Mouse (Mus musculus) liver, embryonic 11.5 days (tissue): Measurements from ENCODE around the gene Polr2l. TPM values are rescaled to one million over a fixed set of nuclear protein-coding genes. Genes with fewer than 3 reads are reported as not detected.

Experiments used
- ATAC-seq: fragments of 200-750 bp; cut with Nextera tagmentation; replicated peaks from 2 replicates; pipeline ENCODE4 v1.8.0; 2017; ENCODE audit warnings: moderate number of reproducible peaks, mild to moderate bottlenecking, moderate TSS enrichment, moderate library complexity; ENCODE audit not compliant: low FRiP score
- DNase-seq: peaks from one replicate; pipeline ENCODE4 v3.0.0-alpha.2; 2017; ENCODE audit warnings: low spot score
- H3K27ac ChIP-seq: fragments of 300-500 bp; sonication (generic); 2 replicates; pipeline ENCODE4 v1.5.1; 2014; ENCODE audit warnings: mild to moderate bottlenecking, low read depth, low read length, control low read depth
- H3K27me3 ChIP-seq: fragments of 300-500 bp; sonication (generic); replicated peaks from 2 replicates; pipeline ENCODE4 v1.6.1; 2014; ENCODE audit warnings: low read length, mixed read lengths; ENCODE audit not compliant: control insufficient read depth, insufficient read depth
- H3K36me3 ChIP-seq: fragments of 300-500 bp; sonication (generic); 2 replicates; pipeline ENCODE4 v1.6.1; 2014; ENCODE audit warnings: mild to moderate bottlenecking, low read length, moderate library complexity, mixed read lengths; ENCODE audit not compliant: control insufficient read depth, insufficient read depth
- H3K4me1 ChIP-seq: fragments of 300-500 bp; sonication (generic); replicated peaks from 2 replicates; pipeline ENCODE4 v1.6.1; 2014; ENCODE audit warnings: low read length, mixed read lengths; ENCODE audit not compliant: control insufficient read depth, insufficient read depth
- H3K4me2 ChIP-seq: fragments of 300-500 bp; sonication (generic); 2 replicates; pipeline ENCODE4 v1.6.1; 2014; ENCODE audit warnings: mild to moderate bottlenecking, control low read depth, moderate library complexity
- H3K4me3 ChIP-seq: fragments of 300-500 bp; sonication (generic); 2 replicates; pipeline ENCODE4 v1.5.1; 2014; ENCODE audit warnings: low read depth, low read length, control low read depth
- H3K9ac ChIP-seq: fragments of 300-500 bp; sonication (generic); 2 replicates; pipeline ENCODE4 v1.6.1; 2014; ENCODE audit warnings: low read depth, low read length, control low read depth
- H3K9me3 ChIP-seq: fragments of 300-500 bp; sonication (generic); 2 replicates; pipeline ENCODE4 v1.6.1; 2016; ENCODE audit warnings: low read length, inconsistent platforms, mixed read lengths; ENCODE audit not compliant: control insufficient read depth
- WGBS: fragments of 180-500 bp; shearing (Covaris S2); extraction: QIAGEN DNeasy Blood & Tissue Kit; methylation state at CpG from one replicate; pipeline ENCODE4 v1.1.7; 2014; 5-methylcytosine and 5-hydroxymethylcytosine counted together
- polyA plus RNA-seq: library from polyadenylated mRNA; unstranded; fragments of >200 nt; fragmentation: Nextera tagmentation; extraction: Ambion mirVana; gene quantifications from 2 replicates; pipeline ENCODE4 v1.2.1, GENCODE M21; 2014

Polr2l gene
- polyA plus RNA-seq, 1 experiment from 2014 or later = 104 TPM

GRCm38 (mm10) chr7:141432186-141432611 is 42.7 kb downstream of the Polr2l start:
- ATAC-seq (no peak), DNase-seq (no peak)
- Histone ChIP-seq H3K9me3 (no peaks in the 10 kb centered on the region), H3K4me3 (no peak overlapping the region), H3K4me1 (peaks cover 37% of the 10 kb centered on the region), H3K36me3 (peaks cover 11% of the 10 kb centered on the region; the same call in 1 of the 2 replicates), H3K27me3 (no peaks in the 10 kb centered on the region), H3K4me2 (no peak overlapping the region), H3K27ac (no peak overlapping the region), H3K9ac (no peak overlapping the region)
- WGBS = 83% methylated on average over 8 of the region's 8 CpGs

GRCm38 (mm10) chr7:141431434-141432185 is 43.3 kb downstream of the Polr2l start:
- Histone ChIP-seq H3K4me2 (no peak overlapping the region), H3K4me3 (no peak overlapping the region), H3K27me3 (no peaks in the 10 kb centered on the region), H3K9me3 (no peaks in the 10 kb centered on the region), H3K9ac (no peak overlapping the region), H3K27ac (no peak overlapping the region), H3K4me1 (peaks cover 33% of the 10 kb centered on the region), H3K36me3 (peaks cover 11% of the 10 kb centered on the region; the same call in 1 of the 2 replicates)
- no peak for DNase-seq
- 95% methylated on average over 19 of the region's 19 CpGs for WGBS
- no peak for ATAC-seq

- DNase-seq (no peak), ATAC-seq (no peak)
- Histone ChIP-seq H3K4me1 (peaks cover 25% of the 10 kb centered on the region), H3K4me2 (no peak overlapping the region), H3K9ac (no peak overlapping the region), H3K27me3 (no peaks in the 10 kb centered on the region), H3K36me3 (peaks cover 11% of the 10 kb centered on the region; the same call in 1 of the 2 replicates), H3K4me3 (no peak overlapping the region), H3K27ac (no peak overlapping the region), H3K9me3 (no peaks in the 10 kb centered on the region)
- 91% methylated on average over 9 of the region's 9 CpGs for WGBS
These were observed 44.2 kb downstream of the Polr2l start for GRCm38 (mm10) chr7:141430585-141431240.

GRCm38 (mm10) chr7:141429840-141430584 is 44.9 kb downstream of the Polr2l start:
- Histone ChIP-seq H3K9me3 (no peaks in the 10 kb centered on the region), H3K4me2 (peak overlapping the region; percentile 16; the same call in 1 of the 2 replicates), H3K27me3 (no peaks in the 10 kb centered on the region), H3K4me3 (no peak overlapping the region), H3K36me3 (peaks cover 11% of the 10 kb centered on the region; the same call in 1 of the 2 replicates), H3K9ac (no peak overlapping the region), H3K4me1 (peaks cover 20% of the 10 kb centered on the region), H3K27ac (no peak overlapping the region)
- DNase-seq (no peak), ATAC-seq (no peak; the same call in 1 of the 2 replicates)
- 68% methylated on average over 9 of the region's 9 CpGs for WGBS

- Histone ChIP-seq H3K9ac (no peak within 1 kb of the TSS), H3K36me3 (peaks cover 11% of the 10 kb centered on the region; the same call in 1 of the 2 replicates), H3K4me1 (peaks cover 13% of the 10 kb centered on the region), H3K27me3 (no peaks in the 10 kb centered on the region), H3K9me3 (no peaks in the 10 kb centered on the region), H3K27ac (no peak within 1 kb of the TSS), H3K4me3 (no peak within 1 kb of the TSS), H3K4me2 (peak within 1 kb of the TSS; percentile 16)
- peak; percentile 36 for DNase-seq
- 8% methylated on average over 19 of the region's 19 CpGs for WGBS
- peak; percentile 30; the same call in 1 of the 2 replicates for ATAC-seq
These were observed 45.6 kb downstream of the Polr2l start, which contains the start of gene Cend1 for GRCm38 (mm10) chr7:141429310-141429709. TSS of gene Cend1 (minus strand) at chr7:141429491.

- no peak for ATAC-seq
- no peak for DNase-seq
- H3K4me3 ChIP-seq = no peak overlapping the region
- no peaks in the 10 kb centered on the region for H3K27me3 ChIP-seq
- H3K36me3 ChIP-seq = peaks cover 11% of the 10 kb centered on the region; the same call in 1 of the 2 replicates
- H3K27ac ChIP-seq = no peak overlapping the region
- peaks cover 7% of the 10 kb centered on the region for H3K4me1 ChIP-seq
- 56% methylated on average over 5 of the region's 5 CpGs for WGBS
- H3K9ac ChIP-seq = no peak overlapping the region
- no peak overlapping the region for H3K4me2 ChIP-seq
- no peaks in the 10 kb centered on the region for H3K9me3 ChIP-seq
These were observed 46.2 kb downstream of the Polr2l start for GRCm38 (mm10) chr7:141428701-141429100.

- no peak overlapping the region for H3K9ac ChIP-seq
- H3K27me3 ChIP-seq = no peaks in the 10 kb centered on the region
- DNase-seq (no peak), ATAC-seq (no peak)
- WGBS = 70% methylated on average over 12 of the region's 12 CpGs
- H3K4me1 ChIP-seq = peaks cover 6% of the 10 kb centered on the region
- H3K4me3 ChIP-seq = no peak overlapping the region
- no peaks in the 10 kb centered on the region for H3K9me3 ChIP-seq
- H3K36me3 ChIP-seq = peaks cover 6% of the 10 kb centered on the region; the same call in 1 of the 2 replicates
- H3K27ac ChIP-seq = no peak overlapping the region
- no peak overlapping the region for H3K4me2 ChIP-seq
These were observed 47.8 kb downstream of the Polr2l start for GRCm38 (mm10) chr7:141426948-141427730.

- Histone ChIP-seq H3K4me2 (no peak overlapping the region), H3K36me3 (no peaks in the 10 kb centered on the region), H3K4me1 (no peaks in the 10 kb centered on the region; the same call in 1 of the 2 replicates), H3K4me3 (no peak overlapping the region), H3K27me3 (no peaks in the 10 kb centered on the region), H3K9me3 (no peaks in the 10 kb centered on the region), H3K27ac (no peak overlapping the region), H3K9ac (no peak overlapping the region; the same call in 1 of the 2 replicates)
- WGBS = 70% methylated on average over 4 of the region's 4 CpGs
- ATAC-seq (no peak), DNase-seq (no peak)
These were observed 51.1 kb downstream of the Polr2l start for GRCm38 (mm10) chr7:141423811-141424210.
